Mouse (Mus musculus) forelimb bud, embryonic 11.5 days (tissue): ENCODE data around the gene Zfp618.
A peak's percentile ranks its signal among the peaks of the same experiment; 100 is the strongest.

Experiments used
- DNase-seq: peaks from one replicate; pipeline ENCODE4 v3.0.0-alpha.2; 2012; ENCODE audit warnings: low read depth, low spot score

The Zfp618 gene

DNA sequence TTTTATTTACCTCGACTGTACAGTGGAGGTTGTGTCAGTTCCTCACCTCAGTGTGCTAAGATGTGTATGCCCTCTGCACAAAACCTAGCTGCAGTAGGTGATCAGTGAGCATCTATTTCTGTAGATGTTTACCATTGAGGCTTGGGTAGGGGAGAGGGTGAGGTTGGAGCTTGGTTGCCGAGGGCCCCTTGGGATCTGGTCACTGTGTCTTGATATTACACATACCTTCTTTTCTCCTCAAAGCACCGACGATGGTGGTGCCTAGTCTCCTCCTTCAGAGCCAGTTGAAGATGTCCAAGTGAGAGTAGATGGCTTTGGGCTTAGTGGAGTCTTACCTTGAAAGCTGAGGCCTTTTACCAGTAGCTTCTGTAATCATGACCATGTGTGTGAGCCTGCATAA is 101.4 kb downstream of the Zfp618 start:
- no peak for DNase-seq

DNA sequence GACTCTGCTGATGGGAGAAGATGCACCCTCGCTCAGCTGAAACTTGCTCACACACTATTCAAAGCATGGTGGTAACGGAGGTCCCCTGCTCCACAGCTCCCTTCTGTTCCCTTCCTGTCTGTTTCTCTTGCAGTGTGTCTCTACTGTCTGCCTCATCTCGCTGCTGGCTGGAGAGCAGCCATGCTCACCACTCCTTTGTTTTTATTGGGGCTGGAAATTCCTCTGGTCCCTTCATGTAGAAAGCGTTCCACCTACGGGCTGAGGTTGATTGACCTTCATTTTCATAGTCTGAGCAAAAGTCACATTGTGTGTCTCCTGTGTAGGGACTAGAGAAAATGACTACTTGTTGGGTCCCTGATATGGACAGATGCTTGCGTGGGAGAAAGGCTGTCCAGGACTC is 102.4 kb downstream of the Zfp618 start:
- DNase-seq, result no peak

GRCm38 (mm10) chr4:63068499-63069175 is 103.3 kb downstream of the Zfp618 start:
- no peak for DNase-seq

GRCm38 (mm10) chr4:63071413-63072260 is 106.3 kb downstream of the Zfp618 start:
- no peak for DNase-seq

GRCm38 (mm10) chr4:63073139-63073538 is 107.8 kb downstream of the Zfp618 start:
- DNase-seq, result no peak

GRCm38 (mm10) chr4:63079159-63079558 is 113.8 kb downstream of the Zfp618 start:
- DNase-seq, result no peak

- no peak for DNase-seq
Measured at GRCm38 (mm10) chr4:63084473-63084889, 119.1 kb downstream of the Zfp618 start.

- DNase-seq, result no peak
Measured at GRCm38 (mm10) chr4:63089484-63089883, 124.1 kb downstream of the Zfp618 start.

GRCm38 (mm10) chr4:63091151-63091550 is 125.8 kb downstream of the Zfp618 start:
- no peak for DNase-seq

- no peak for DNase-seq
Measured at GRCm38 (mm10) chr4:63097603-63098002, 132.2 kb downstream of the Zfp618 start.

GRCm38 (mm10) chr4:63100478-63100877 is 135.1 kb downstream of the Zfp618 start:
- DNase-seq, result no peak

DNA sequence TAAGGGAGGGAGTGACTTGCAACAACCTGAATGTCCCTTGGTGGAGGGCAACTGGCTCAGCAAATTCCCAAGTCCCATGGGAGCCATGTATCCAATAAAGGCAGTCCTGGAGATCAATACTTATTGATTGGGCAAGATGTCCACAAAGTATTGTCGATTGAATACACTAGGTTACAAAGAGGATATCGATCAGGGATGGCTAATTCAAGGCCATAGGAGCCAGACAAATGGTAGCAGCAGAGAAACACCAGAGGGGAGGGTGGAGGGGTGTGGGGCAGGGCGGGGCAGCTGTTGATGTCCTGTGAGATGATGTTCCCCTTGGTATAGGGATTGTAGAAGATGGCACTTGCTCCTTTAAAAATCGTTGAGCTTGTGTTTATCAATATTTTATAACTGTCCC is 136.7 kb downstream of the Zfp618 start:
- DNase-seq, result no peak

DNA sequence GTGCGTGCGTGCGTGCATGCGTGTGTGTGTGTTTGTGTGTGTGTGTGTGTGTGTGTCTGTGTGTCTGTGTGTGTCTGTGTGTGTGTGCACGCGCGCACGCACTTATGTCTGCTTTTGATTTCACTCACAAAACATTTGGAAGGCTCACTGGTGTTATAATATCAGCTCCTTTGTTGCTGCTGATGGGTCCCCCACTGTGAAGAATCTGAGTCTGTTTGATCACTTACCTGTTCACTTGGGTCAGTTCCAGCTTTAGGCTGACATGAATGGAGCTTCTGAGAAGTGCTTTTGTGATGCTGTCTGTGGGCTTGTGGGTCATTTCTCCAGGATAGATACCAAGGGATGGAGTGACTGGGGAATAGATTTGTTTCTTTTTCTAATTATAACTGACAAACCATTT is 140.3 kb downstream of the Zfp618 start:
- DNase-seq, result no peak

GRCm38 (mm10) chr4:63118639-63119437 is 153.5 kb downstream of the Zfp618 start:
- DNase-seq, result peak; percentile 85

DNA sequence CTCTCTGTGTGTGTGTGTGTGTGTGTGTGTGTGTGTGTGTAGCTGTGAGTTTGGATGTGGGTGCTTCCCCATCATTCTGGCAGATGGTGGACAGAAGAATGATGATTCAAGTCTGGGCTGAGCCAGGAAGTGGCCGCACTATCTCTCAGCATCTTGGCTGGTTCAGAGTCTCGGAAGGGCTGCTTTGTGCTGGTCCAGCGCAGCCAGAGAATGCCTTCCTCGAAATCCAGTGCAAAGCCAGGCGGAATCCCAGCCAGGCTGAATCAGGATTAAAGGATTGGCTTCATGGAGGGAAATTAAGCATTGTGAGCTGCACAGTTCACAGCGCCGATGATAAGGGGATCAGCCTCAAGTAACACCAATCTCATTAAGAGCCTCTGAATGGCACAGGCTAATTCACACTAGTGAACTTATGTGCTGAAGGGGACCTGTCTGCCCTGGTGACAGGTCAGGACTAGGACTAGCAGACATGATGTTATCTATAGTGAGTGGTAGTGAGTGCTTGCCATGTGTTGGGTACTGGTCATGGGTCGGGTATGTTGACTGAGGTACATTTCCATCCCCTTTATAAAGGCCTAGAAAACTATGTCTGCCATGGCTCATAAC is 159.6 kb downstream of the Zfp618 start:
- DNase-seq, result no peak

GRCm38 (mm10) chr4:63129891-63130624 is 164.7 kb downstream of the Zfp618 start:
- DNase-seq, result no peak

DNA sequence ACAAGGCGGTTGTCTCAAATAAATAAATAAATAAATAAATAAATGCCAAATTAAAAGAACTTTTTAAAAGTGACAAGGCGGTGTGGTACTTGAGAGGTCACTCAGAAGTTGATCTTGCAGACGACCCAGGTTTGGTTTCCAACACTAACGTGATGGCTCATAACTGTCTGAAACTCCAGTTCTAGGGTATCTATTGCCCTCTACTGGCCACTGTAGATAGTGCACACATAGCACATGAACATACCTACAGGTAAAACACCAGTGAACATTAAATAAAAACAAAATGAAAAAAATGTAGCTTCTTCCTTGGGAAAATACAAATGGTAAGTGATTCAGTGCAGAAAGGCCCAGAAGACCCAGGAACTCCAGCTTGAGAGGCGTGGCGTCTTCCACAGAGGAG is 181.9 kb downstream of the Zfp618 start:
- DNase-seq, result no peak

GRCm38 (mm10) chr4:63151127-63151526 is 185.8 kb downstream of the Zfp618 start:
- DNase-seq, result no peak

DNA sequence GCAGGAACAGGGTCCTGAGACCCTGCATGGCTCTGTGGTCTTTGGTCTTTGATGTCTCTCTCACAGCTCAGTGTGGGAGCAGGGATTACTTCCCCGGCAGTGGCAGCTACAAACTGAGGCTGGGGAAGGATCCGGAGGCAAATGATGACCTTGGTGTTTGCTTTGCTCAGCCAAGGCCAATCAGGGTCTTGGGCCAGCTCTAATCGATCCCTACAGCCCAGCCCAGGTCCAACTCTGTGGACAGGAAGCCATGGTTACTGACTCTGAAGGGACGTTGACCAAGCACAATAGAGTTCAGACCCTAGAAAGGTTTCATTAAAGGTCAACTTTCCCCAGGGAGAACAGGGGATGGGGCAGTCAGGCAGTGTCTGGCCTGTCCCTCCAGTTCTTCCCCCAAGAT is 188.7 kb downstream of the Zfp618 start:
- no peak for DNase-seq

- DNase-seq, result no peak
Measured at GRCm38 (mm10) chr4:63154699-63155098, 189.3 kb downstream of the Zfp618 start, which contains the start of gene Ambp. Gene Ambp, minus strand, starts transcription at chr4:63154799.

- no peak for DNase-seq
Measured at GRCm38 (mm10) chr4:63155596-63155995, 190.2 kb downstream of the Zfp618 start.
